7 mouse cellular contexts compared by ENCODE assay signal in genomic region chr6:88849270-88849669, GRCm38 (mm10). TPM values are rescaled to one million over a fixed set of nuclear protein-coding genes. Genes with fewer than 3 reads are reported as not detected.
DNase-seq lines count a peak whose midpoint lies in the region; ATAC-seq and TF ChIP-seq lines count a peak whose summit lies in the region.

No protein-coding gene starts in this region.

- no peaks in the 10 kb centered on the region for H3K27me3 ChIP-seq in kidney, adult 2 months (replicated peaks; ENCODE audit: control insufficient read depth, insufficient read depth, low read length)
- no peaks in the 10 kb centered on the region for H3K27me3 ChIP-seq in kidney, embryonic 16.5 days (ENCODE audit: insufficient read depth, low read length)
- H3K27me3 ChIP-seq in CH12.LX (replicated peaks) = no peaks in the 10 kb centered on the region
- H3K27me3 ChIP-seq in liver, embryonic 13.5 days = peaks cover 6% of the 10 kb centered on the region; the same call in 1 of the 2 replicates

- H3K27ac ChIP-seq in kidney, adult 2 months (ENCODE audit: insufficient read depth, low read depth, low read length) = no peak overlapping the region
- H3K27ac ChIP-seq in kidney, embryonic 16.5 days (ENCODE audit: low read length) = no peak overlapping the region
- no peak overlapping the region for H3K27ac ChIP-seq in CH12.LX (ENCODE audit: insufficient read depth, low read depth)
- no peak overlapping the region for H3K27ac ChIP-seq in liver, embryonic 13.5 days

- no peak overlapping the region for H3K9ac ChIP-seq in kidney, embryonic 16.5 days (replicated peaks; ENCODE audit: low read length)
- H3K9ac ChIP-seq in CH12.LX (ENCODE audit: insufficient read depth, low read depth) = no peak overlapping the region
- H3K9ac ChIP-seq in liver, embryonic 13.5 days = no peak overlapping the region

- H3K36me3 ChIP-seq in kidney, adult 2 months (ENCODE audit: control insufficient read depth, insufficient read depth, low read length) = no peaks in the 10 kb centered on the region
- peaks cover 4% of the 10 kb centered on the region; the same call in 1 of the 2 replicates for H3K36me3 ChIP-seq in kidney, embryonic 16.5 days (ENCODE audit: insufficient read depth, low read length)
- H3K36me3 ChIP-seq in CH12.LX (replicated peaks in 1 of 2; ENCODE audit: control insufficient read depth in 1 of 2, insufficient read depth in 1 of 2, low read length in 1 of 2) = no peaks in the 10 kb centered on the region
- H3K36me3 ChIP-seq in liver, embryonic 13.5 days = no peaks in the 10 kb centered on the region

- dilution Hi-C loops in CH12.LX (cut with MboI; ENCODE audit: extremely low pct_ligation_motif_present, extremely low pct_unique_long_range_greater_than_20kb, low sequenced_read_pairs) = no loop called here

- no peak overlapping the region for H3K4me2 ChIP-seq in kidney, embryonic 16.5 days (replicated peaks; ENCODE audit: low read depth, low read length)
- no peak overlapping the region for H3K4me2 ChIP-seq in CH12.LX (ENCODE audit: insufficient read depth, low read depth, poor library complexity, severe bottlenecking)
- no peak overlapping the region for H3K4me2 ChIP-seq in liver, embryonic 13.5 days

- H3K79me2 ChIP-seq in CH12.LX (replicated peaks; ENCODE audit: control insufficient read depth, extremely low read depth, insufficient read depth, poor library complexity, severe bottlenecking) = no peaks in the 10 kb centered on the region

- H3K4me3 ChIP-seq in kidney, adult 2 months (ENCODE audit: insufficient read depth, low read depth, low read length) = no peak overlapping the region
- no peak overlapping the region for H3K4me3 ChIP-seq in kidney, embryonic 16.5 days (ENCODE audit: low read length)
- H3K4me3 ChIP-seq in CH12.LX (replicated peaks in 1 of 3; ENCODE audit: low read depth in 2 of 3, low read length in 2 of 3, poor library complexity in 1 of 3) = no peak overlapping the region
- H3K4me3 ChIP-seq in liver, embryonic 13.5 days (replicated peaks) = no peak overlapping the region

- peak; percentile 45; the same call in 1 of the 2 replicates for TF ChIP-seq CTCF in kidney, adult 2 months (conservative IDR thresholded peaks at IDR 0.05; ENCODE audit: insufficient read depth, insufficient read length, low read depth, low read length)
- peak; percentile 39 to 76; a peak in 3 of 4 replicates for TF ChIP-seq CTCF in CH12.LX (conservative IDR thresholded peaks at IDR 0.05 in 1 of 2, IDR thresholded peaks at IDR 0.05 in 1 of 2; ENCODE audit: low read depth in 2 of 2, low read length in 2 of 2)

- H3K4me1 ChIP-seq in kidney, adult 2 months (ENCODE audit: control insufficient read depth, insufficient read depth, low read length) = no peaks in the 10 kb centered on the region
- H3K4me1 ChIP-seq in kidney, embryonic 16.5 days (ENCODE audit: insufficient read depth, low read length) = no peaks in the 10 kb centered on the region
- peaks cover 4 to 12% of the 10 kb centered on the region in 2 experiments; a peak in 3 of 4 replicates for H3K4me1 ChIP-seq in CH12.LX (ENCODE audit: control insufficient read depth in 1 of 2, insufficient read depth in 2 of 2)
- no peaks in the 10 kb centered on the region; the same call in none of the 2 replicates for H3K4me1 ChIP-seq in liver, embryonic 13.5 days (replicated peaks)

- no peak for DNase-seq in kidney, adult 2 months
- DNase-seq in CH12.LX (ENCODE audit: extremely low read depth) = no peak
- DNase-seq in R1 (ENCODE audit: low read depth, low spot score) = peak; percentile 42
- no peak for DNase-seq in liver, embryonic 13.5 days
- DNase-seq in ovary, adult 18-20 months (ENCODE audit: low spot score) = no peak
- DNase-seq in layer of hippocampus, adult 9-11 months = no peak

- no peak for TF ChIP-seq EP300 in CH12.LX (IDR thresholded peaks at IDR 0.05; ENCODE audit: low read length)

- in situ Hi-C loops in CH12.LX (cut with MboI; ENCODE audit: low pct_ligation_motif_present, low pct_unique_long_range_greater_than_20kb, low sequenced_read_pairs) = loop anchor here (5.0 kb wide), 1 partner anchor 287 kb away; no protein-coding TSS in a partner anchor

- H3K9me3 ChIP-seq in kidney, embryonic 16.5 days (ENCODE audit: low read length) = peaks cover 4% of the 10 kb centered on the region; the same call in 1 of the 2 replicates
- peaks cover 5% of the 10 kb centered on the region for H3K9me3 ChIP-seq in CH12.LX (replicated peaks; ENCODE audit: low read length)
- no peaks in the 10 kb centered on the region for H3K9me3 ChIP-seq in liver, embryonic 13.5 days (replicated peaks)

- TF ChIP-seq POLR2A in kidney, adult 2 months (IDR thresholded peaks at IDR 0.05; ENCODE audit: low read depth, low read length) = no peak
- TF ChIP-seq POLR2A in CH12.LX (IDR thresholded peaks at IDR 0.05; ENCODE audit: low read depth, low read length) = no peak

- peak; percentile 72 for TF ChIP-seq RAD21 in CH12.LX (IDR thresholded peaks at IDR 0.05; ENCODE audit: low read depth, low read length)

- WGBS in kidney, adult 2 months = 49% methylated on average over 4 of the region's 4 CpGs
- 48% methylated on average over 3 of the region's 4 CpGs for WGBS in kidney, embryonic 16.5 days
- WGBS in liver, embryonic 13.5 days (ENCODE audit: insufficient replicate concordance) = 44% methylated on average over 4 of the region's 4 CpGs

- no peak for ATAC-seq in kidney, embryonic 16.5 days (ENCODE audit: low FRiP score, low TSS enrichment)
- ATAC-seq in liver, embryonic 13.5 days (ENCODE audit: low read depth) = peak; percentile 31; the same call in 1 of the 2 replicates

TF ChIP-seq in CH12.LX, 34 proteins besides CTCF, POLR2A, EP300 and RAD21:
- TF ChIP-seq USF1 (IDR thresholded peaks at IDR 0.05; ENCODE audit: low read depth, low read length) (no peak), MAZ (IDR thresholded peaks at IDR 0.05; ENCODE audit: low read depth, low read length) (0 out of 2 replicates have a peak, but pooled peaks have one; percentile 23), SMC3 (IDR thresholded peaks at IDR 0.05; ENCODE audit: low read depth, low read length) (peak; percentile 79), ZC3H11A (IDR thresholded peaks at IDR 0.05; ENCODE audit: low read depth, low read length) (peak; percentile 42; the same call in 1 of the 2 replicates)

RNA-seq across cellular contexts. Expression of gene Abtb1, which starts 7.5 kb away (rescaled TPM):
- 52.8 and 67.8 TPM in 2 replicates for polyA plus RNA-seq in kidney, adult 2 months (2012; rRNA removed)
- 43.9 and 44.6 TPM in 2 replicates for polyA plus RNA-seq in kidney, embryonic 16.5 days (2015; fragmentation: Nextera tagmentation; extraction: Ambion mirVana)
- total RNA-seq in CH12.LX (2012; rRNA removed) = 11.2 and 18.4 TPM in 2 replicates
- total RNA-seq in CH12.LX (2014; rRNA removed) = 13.0 and 14.9 TPM in 2 replicates
- polyA plus RNA-seq in CH12.LX (2012; ENCODE audit: insufficient read length, low read depth) = 17.8 and 20.8 TPM in 2 replicates
- polyA plus RNA-seq in liver, embryonic 13.5 days (2015; fragmentation: Nextera tagmentation; extraction: Ambion mirVana) = 45.5 and 46.5 TPM in 2 replicates

RNA-seq across cellular contexts. Expression of gene Podxl2, which starts 25.6 kb away (rescaled TPM):
- 12.5 and 15.7 TPM in 2 replicates for polyA plus RNA-seq in kidney, adult 2 months (2012; rRNA removed)
- 43.0 and 48.9 TPM in 2 replicates for polyA plus RNA-seq in kidney, embryonic 16.5 days (2015; fragmentation: Nextera tagmentation; extraction: Ambion mirVana)
- total RNA-seq in CH12.LX (2012; rRNA removed) (0.34 and 0.81 TPM in 2 replicates), CH12.LX (2014; rRNA removed) (0.57 and 0.93 TPM in 2 replicates)
- polyA plus RNA-seq in CH12.LX (2012; ENCODE audit: insufficient read length, low read depth) = 0.79 TPM in 1 of 2 replicates, not detected in the other
- polyA plus RNA-seq in liver, embryonic 13.5 days (2015; fragmentation: Nextera tagmentation; extraction: Ambion mirVana) = 2.3 and 2.9 TPM in 2 replicates

RNA-seq across cellular contexts. Expression of gene Mcm2, which starts 49.3 kb away (rescaled TPM):
- 8.9 and 10.2 TPM in 2 replicates for polyA plus RNA-seq in kidney, adult 2 months (2012; rRNA removed)
- 151 and 157 TPM in 2 replicates for polyA plus RNA-seq in kidney, embryonic 16.5 days (2015; fragmentation: Nextera tagmentation; extraction: Ambion mirVana)
- total RNA-seq in CH12.LX (2012; rRNA removed) (130 and 153 TPM in 2 replicates), CH12.LX (2014; rRNA removed) (146 and 148 TPM in 2 replicates)
- 148 and 207 TPM in 2 replicates for polyA plus RNA-seq in CH12.LX (2012; ENCODE audit: insufficient read length, low read depth)
- polyA plus RNA-seq in liver, embryonic 13.5 days (2015; fragmentation: Nextera tagmentation; extraction: Ambion mirVana) = 186 and 202 TPM in 2 replicates

RNA-seq across cellular contexts. Expression of gene Tpra1, which starts 52.8 kb away (rescaled TPM):
- 132 and 156 TPM in 2 replicates for polyA plus RNA-seq in kidney, adult 2 months (2012; rRNA removed)
- polyA plus RNA-seq in kidney, embryonic 16.5 days (2015; fragmentation: Nextera tagmentation; extraction: Ambion mirVana) = 95.5 and 98.8 TPM in 2 replicates
- 13.3 and 16.0 TPM in 2 replicates for total RNA-seq in CH12.LX (2012; rRNA removed)
- total RNA-seq in CH12.LX (2014; rRNA removed) = 9.3 and 12.2 TPM in 2 replicates
- 13.5 and 15.6 TPM in 2 replicates for polyA plus RNA-seq in CH12.LX (2012; ENCODE audit: insufficient read length, low read depth)
- polyA plus RNA-seq in liver, embryonic 13.5 days (2015; fragmentation: Nextera tagmentation; extraction: Ambion mirVana) = 42.8 and 46.0 TPM in 2 replicates

Comparison
In these comparisons a context has a peak if more than half of its experiments do, and no peak if none do; other contexts are left out.
1. RNA of gene Mcm2, which starts 49.3 kb away (polyA plus RNA-seq): 186 to 202 TPM in liver, embryonic 13.5 days, 151 to 157 TPM in kidney, embryonic 16.5 days and 148 to 207 TPM in CH12.LX; 8.9 to 10.2 TPM in kidney, adult 2 months; every median in the first group is over 10 times any median in the second.